Mouse (Mus musculus) cerebellum, adult 18-20 months (tissue): Measurements from ENCODE around the gene Tcf21.

ENCODE experiments used
- DNase-seq, 2 experiments: peaks; one replicate each; pipeline ENCODE4 v3.0.0; 2021

The Tcf21 gene

DNA sequence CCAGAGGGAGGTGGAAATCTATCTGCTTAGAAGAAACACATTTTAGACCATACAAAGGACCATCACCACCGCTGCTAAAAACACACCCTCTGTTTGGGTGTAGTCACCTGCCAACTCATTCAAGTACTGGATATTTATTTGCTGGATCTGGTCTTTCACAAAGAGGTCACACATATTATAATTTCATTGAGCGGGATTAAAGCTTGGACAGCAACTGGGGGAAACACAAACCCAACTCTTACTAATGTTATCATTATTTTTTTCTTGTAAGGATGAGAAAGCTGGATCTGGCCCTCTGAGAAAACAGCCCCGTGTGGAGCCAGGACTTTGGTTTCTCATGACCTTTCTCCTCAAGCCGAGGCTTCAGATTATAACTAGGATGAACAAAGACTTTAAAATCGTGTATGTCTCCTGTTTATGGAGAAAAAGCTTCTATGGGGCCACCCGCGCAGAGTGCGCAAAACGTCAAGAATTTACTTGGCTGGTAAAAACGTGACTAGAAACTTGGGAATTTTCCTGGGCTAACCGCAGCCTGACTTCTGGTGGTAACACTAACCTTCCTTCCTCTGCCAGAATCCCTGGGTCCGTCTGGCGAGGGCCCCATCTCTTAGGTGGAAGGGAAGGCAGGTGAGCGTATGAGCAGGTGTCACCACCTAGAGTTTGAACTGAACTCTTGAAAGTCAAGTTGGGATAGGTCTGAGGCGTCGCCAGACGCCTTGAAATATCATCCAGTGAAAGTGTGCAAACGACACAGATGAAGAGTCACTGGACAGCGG is 4.3 kb downstream of the Tcf21 start:
- DNase-seq: no peak

GRCm38 (mm10) chr10:22814771-22815170 is 5.2 kb downstream of the Tcf21 start:
- DNase-seq: no peak

DNA sequence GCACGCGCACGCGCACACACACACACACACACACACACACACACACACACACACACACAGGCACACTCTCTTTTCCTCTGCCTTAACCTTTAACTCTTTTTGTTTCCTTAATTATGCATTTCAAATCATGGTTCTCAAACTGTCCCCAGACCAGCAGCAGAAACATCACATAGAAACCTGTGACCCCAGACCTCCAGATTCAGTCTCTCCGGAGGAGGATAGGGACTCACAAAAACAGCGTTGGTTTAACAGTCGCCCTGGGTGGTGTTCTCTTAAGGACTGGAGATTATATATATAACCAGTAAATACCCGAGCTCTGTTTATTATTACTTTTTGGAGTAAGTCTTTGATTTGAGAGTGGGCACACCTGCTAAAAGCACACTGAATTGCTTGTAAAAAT is 5.7 kb downstream of the Tcf21 start:
- no peak for DNase-seq

GRCm38 (mm10) chr10:22813317-22813960 is 6.5 kb downstream of the Tcf21 start:
- DNase-seq: no peak

DNA sequence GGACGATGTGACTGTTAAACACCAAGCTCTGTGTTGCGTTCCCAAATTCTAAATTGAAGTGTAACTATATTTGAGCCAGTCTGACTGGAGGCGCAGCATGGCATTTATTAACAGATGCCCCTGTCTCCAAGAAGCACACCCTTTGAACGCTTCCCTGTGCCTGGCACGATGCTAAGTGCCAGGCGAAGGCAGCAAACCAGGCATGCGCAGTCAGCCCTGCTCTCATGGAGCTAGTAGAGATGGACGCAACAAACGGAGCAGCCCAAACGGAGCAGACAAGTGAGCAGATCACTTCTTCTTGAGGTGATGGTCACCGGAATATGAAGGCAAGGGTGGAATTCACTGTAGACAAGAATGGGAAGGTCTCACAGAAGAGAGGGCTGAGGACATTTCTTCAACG is 8.1 kb downstream of the Tcf21 start:
- DNase-seq: no peak

DNA sequence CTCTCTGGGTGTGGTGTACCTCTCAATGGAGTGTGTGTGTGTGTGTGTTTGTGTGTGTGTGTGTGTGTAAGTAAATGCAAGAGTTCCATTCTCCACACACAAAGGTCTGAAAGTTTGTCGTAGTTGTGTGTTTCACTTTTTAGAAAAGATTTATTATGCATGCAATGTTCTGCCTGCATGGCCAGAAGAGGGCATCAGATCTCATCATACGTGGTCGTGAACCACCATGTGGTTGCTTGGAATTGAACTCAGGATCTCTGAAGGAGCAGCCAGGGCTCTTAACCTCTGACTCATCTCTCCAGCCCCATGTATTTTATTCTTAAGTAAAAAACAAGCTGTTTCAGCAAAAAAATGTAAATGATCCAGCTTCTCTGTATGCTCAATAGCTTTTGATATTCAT is 37.3 kb downstream of the Tcf21 start:
- no peak for DNase-seq

GRCm38 (mm10) chr10:22781466-22781865 is 38.5 kb downstream of the Tcf21 start:
- DNase-seq: no peak

- DNase-seq: peak in 1 of 2 experiments; percentile 8
These were observed 42.0 kb downstream of the Tcf21 start for GRCm38 (mm10) chr10:22777939-22778338.

GRCm38 (mm10) chr10:22776007-22776698 is 43.8 kb downstream of the Tcf21 start:
- peak; percentile 55 to 78 for DNase-seq

- no peak for DNase-seq
These were observed 44.5 kb downstream of the Tcf21 start for GRCm38 (mm10) chr10:22775456-22775855.

- DNase-seq: no peak
These were observed 45.3 kb downstream of the Tcf21 start for GRCm38 (mm10) chr10:22774626-22775025.
